Mouse (Mus musculus) liver, postnatal 0 days (tissue): ENCODE results near the gene Kbtbd6. TPM values are rescaled to one million over a fixed set of nuclear protein-coding genes. Genes with fewer than 3 reads are reported as not detected.
"Not testable (repeated sequence)": the region's sequence is repeated elsewhere in the genome, so short reads cannot be mapped to it uniquely, and the experiment has no call there.

ENCODE experiments used
- ATAC-seq: fragments of 200-750 bp; cut with Nextera tagmentation; 2 replicates; pipeline ENCODE4 v1.8.0; 2017; ENCODE audit warnings: mild to moderate bottlenecking, moderate library complexity
- DNase-seq: peaks from one replicate; pipeline ENCODE4 v3.0.0-alpha.2; 2016
- H3K27ac ChIP-seq: fragments of 300-500 bp; sonication (generic); 2 replicates; pipeline ENCODE4 v1.5.1; 2014; ENCODE audit warnings: antibody characterized with exemption, moderate library complexity, mild to moderate bottlenecking, low read depth
- H3K27me3 ChIP-seq: fragments of 300-500 bp; sonication (generic); 2 replicates; pipeline ENCODE4 v1.6.1; 2014; ENCODE audit warnings: low read length, control low read depth, mixed read lengths; ENCODE audit not compliant: insufficient read depth
- H3K36me3 ChIP-seq: fragments of 300-500 bp; sonication (generic); replicated peaks from 2 replicates; pipeline ENCODE4 v1.6.1; 2014; ENCODE audit warnings: mild to moderate bottlenecking, control low read depth, low read length, moderate library complexity, mixed read lengths; ENCODE audit not compliant: insufficient read depth
- H3K4me1 ChIP-seq: fragments of 300-500 bp; sonication (generic); 2 replicates; pipeline ENCODE4 v1.6.1; 2014; ENCODE audit warnings: antibody characterized with exemption, mild to moderate bottlenecking, control low read depth; ENCODE audit not compliant: insufficient read depth
- H3K4me2 ChIP-seq: fragments of 300-500 bp; sonication (generic); 2 replicates; pipeline ENCODE4 v1.6.1; 2014; ENCODE audit warnings: low read depth, mild to moderate bottlenecking, low read length, moderate library complexity, mixed read lengths
- H3K4me3 ChIP-seq: fragments of 300-500 bp; sonication (generic); 2 replicates; pipeline ENCODE4 v1.5.1; 2014; ENCODE audit warnings: low read depth, low read length
- H3K9ac ChIP-seq: fragments of 300-500 bp; sonication (generic); replicated peaks from 2 replicates; pipeline ENCODE4 v1.6.1; 2014; ENCODE audit warnings: mild to moderate bottlenecking, moderate library complexity
- H3K9me3 ChIP-seq: fragments of 300-500 bp; sonication (generic); 2 replicates; pipeline ENCODE4 v1.6.1; 2016; ENCODE audit warnings: mild to moderate bottlenecking, control low read depth, low read length, mixed read lengths
- CTCF ChIP-seq: sonication (generic); IDR thresholded peaks from 2 replicates; pipeline ENCODE4 v1.5.1; 2016; ENCODE audit warnings: antibody characterized with exemption, low read depth
- EP300 ChIP-seq: IDR thresholded peaks from 2 replicates; pipeline ENCODE4 v1.6.1; 2016; ENCODE audit warnings: antibody characterized with exemption, low read depth, mild to moderate bottlenecking
- WGBS: fragments of 180-500 bp; shearing (Covaris S2); extraction: QIAGEN DNeasy Blood & Tissue Kit; methylation state at CpG from one replicate; pipeline ENCODE4 v1.1.7; 2014; ENCODE audit not compliant: insufficient replicate concordance; 5-methylcytosine and 5-hydroxymethylcytosine counted together
- polyA plus RNA-seq: library from polyadenylated mRNA; unstranded; fragments of >200 nt; fragmentation: Nextera tagmentation; extraction: Ambion mirVana; gene quantifications from 2 replicates; pipeline ENCODE4 v1.2.1, GENCODE M21; 2015

Gene Kbtbd6
- 1.8 and 2.4 TPM in 2 replicates for polyA plus RNA-seq

DNA sequence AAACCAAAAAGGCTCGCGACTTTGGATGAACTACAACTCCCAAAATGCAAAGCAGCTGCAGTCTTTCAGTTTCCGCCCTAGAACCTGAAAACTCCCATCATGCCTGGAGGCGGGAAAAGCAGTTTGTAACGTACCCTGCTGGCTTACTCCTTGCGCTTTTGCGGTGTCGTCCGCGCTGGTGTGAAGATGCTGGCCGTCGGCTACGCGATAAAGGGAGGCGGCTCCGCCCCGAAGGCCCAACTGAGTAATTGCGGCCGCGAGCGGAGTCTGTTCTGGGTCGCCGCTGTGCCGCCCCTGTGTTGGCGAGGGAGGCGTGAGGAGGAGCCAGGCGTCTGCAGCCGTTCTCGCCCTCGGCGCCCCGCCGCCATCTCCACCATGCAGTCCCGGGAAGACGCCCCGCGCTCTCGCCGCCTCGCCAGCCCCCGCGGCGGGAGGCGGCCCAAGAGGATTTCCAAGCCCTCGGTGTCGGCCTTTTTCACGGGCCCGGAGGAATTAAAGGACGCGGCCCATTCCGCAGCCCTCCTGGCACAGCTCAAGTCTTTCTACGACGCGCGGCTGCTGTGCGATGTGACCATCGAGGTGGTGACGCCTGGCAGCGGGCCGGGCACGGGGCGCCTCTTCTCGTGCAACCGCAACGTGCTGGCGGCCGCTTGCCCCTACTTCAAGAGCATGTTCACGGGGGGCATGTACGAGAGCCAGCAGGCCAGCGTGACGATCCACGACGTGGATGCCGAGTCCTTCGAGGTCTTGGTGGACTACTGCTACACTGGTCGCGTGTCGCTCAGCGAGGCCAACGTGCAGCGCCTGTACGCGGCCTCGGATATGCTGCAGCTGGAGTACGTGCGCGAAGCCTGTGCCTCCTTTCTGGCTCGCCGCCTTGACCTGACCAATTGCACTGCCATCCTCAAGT is at the start of gene Kbtbd6:
TSS of gene Kbtbd6 (plus strand) at position 155 of the 910 bp plus-strand sequence.
- Histone ChIP-seq H3K27ac (peak within 1 kb of the TSS; percentile 81), H3K4me2 (peak within 1 kb of the TSS; percentile 84), H3K9ac (peak within 1 kb of the TSS; percentile 65), H3K4me3 (peak within 1 kb of the TSS; percentile 65)
- H3K4me1 ChIP-seq, H3K9me3 ChIP-seq, H3K36me3 ChIP-seq, H3K27me3 ChIP-seq: not testable (repeated sequence)
- TF ChIP-seq EP300: peak; percentile 57
- TF ChIP-seq CTCF: peak; percentile 22; the same call in 1 of the 2 replicates
- 8% methylated on average over 27 of the region's 89 CpGs for WGBS
- peak; percentile 97 for ATAC-seq
- DNase-seq: peak; percentile 89

DNA sequence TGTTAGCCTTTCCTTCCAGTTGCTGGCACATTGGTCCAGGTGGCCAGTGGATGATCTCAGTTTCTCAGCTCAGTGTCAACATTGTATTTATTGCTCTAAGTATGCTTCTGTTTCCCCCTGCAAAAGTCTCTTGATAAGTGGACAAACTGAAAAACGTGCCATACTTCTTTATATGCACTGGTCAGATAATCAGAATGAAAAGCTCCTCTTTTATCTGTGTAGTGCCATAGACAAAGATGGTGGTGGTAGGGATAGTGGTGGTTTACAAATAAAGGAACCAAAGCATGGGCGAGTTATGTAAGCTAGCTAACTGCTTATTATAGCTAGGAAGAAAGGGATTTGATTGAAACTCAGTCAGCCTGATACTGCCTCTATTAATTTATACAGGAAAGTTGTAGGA is 44.0 kb upstream of the Kbtbd6 start:
- 0 out of 2 replicates have a peak, but pooled peaks cover 2% of the 10 kb centered on the region for H3K36me3 ChIP-seq
- DNase-seq (no peak), ATAC-seq (no peak)
- no peaks in the 10 kb centered on the region for H3K9me3 ChIP-seq
- H3K9ac ChIP-seq: no peak overlapping the region
- 62% methylated on average over 2 of the region's 2 CpGs for WGBS
- no peak overlapping the region for H3K27ac ChIP-seq
- no peaks in the 10 kb centered on the region for H3K27me3 ChIP-seq
- no peak overlapping the region for H3K4me2 ChIP-seq
- no peak overlapping the region for H3K4me3 ChIP-seq
- no peak for TF ChIP-seq EP300
- no peaks in the 10 kb centered on the region for H3K4me1 ChIP-seq

DNA sequence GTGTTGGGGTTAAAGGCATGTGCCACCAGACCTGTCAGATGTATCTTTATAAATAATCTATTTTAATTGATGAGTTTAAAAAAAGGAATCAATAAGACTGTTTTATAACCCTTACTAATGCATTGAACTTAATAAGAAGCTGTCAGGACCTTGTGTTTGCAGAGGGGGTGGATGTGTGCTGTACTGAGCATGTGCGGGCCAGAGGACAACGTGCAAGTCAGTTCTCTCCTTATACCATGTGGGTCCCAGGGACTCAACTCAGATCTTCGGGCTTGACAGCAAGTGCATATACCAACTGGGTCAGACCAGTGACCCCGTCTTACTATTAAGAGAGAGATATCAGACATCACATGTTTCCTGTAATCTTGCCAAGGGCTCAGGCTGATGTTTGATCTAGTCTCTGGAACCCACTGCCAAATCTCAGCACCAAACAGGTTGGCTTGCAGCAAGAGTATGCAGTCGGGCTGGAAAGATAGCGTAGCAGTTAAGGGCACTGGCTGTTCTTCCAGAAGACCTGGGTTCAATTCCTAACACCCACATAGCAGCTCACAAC is 42.3 kb upstream of the Kbtbd6 start:
- no peak overlapping the region for H3K4me2 ChIP-seq
- H3K27me3 ChIP-seq: no peaks in the 10 kb centered on the region
- H3K9me3 ChIP-seq: no peaks in the 10 kb centered on the region
- no peak overlapping the region for H3K9ac ChIP-seq
- ATAC-seq (no peak), DNase-seq (no peak)
- H3K27ac ChIP-seq: no peak overlapping the region
- 77% methylated on average over 6 of the region's 6 CpGs for WGBS
- H3K36me3 ChIP-seq: 0 out of 2 replicates have a peak, but pooled peaks cover 4% of the 10 kb centered on the region
- H3K4me1 ChIP-seq: no peaks in the 10 kb centered on the region
- no peak for TF ChIP-seq CTCF
- TF ChIP-seq EP300: no peak
- H3K4me3 ChIP-seq: no peak overlapping the region

DNA sequence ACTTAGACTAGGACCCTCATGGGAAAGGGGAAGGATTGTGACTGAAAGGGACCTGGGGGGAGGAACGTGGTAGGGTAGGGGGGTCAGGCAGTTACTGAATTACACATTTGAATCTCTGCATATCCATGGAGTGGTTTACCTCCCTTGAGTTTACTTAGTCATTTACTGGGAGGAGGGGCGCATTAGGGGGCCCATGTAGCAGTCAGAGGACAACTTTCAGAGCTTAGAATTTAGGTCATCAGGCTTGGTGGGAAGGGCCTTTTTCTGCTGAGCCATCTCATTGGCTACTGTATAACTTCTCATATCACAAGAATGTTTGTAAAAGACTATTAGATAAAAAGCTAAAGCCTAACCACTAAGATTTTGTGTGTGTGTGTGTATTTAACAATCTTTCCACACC is 41.0 kb upstream of the Kbtbd6 start:
- Histone ChIP-seq H3K4me3 (no peak overlapping the region), H3K4me2 (no peak overlapping the region), H3K4me1 (no peaks in the 10 kb centered on the region), H3K27ac (no peak overlapping the region), H3K9ac (no peak overlapping the region), H3K27me3 (no peaks in the 10 kb centered on the region), H3K9me3 (no peaks in the 10 kb centered on the region), H3K36me3 (0 out of 2 replicates have a peak, but pooled peaks cover 4% of the 10 kb centered on the region)
- WGBS: 64% methylated on average over 2 of the region's 2 CpGs
- no peak for DNase-seq
- no peak for TF ChIP-seq EP300
- TF ChIP-seq CTCF: no peak
- no peak for ATAC-seq

DNA sequence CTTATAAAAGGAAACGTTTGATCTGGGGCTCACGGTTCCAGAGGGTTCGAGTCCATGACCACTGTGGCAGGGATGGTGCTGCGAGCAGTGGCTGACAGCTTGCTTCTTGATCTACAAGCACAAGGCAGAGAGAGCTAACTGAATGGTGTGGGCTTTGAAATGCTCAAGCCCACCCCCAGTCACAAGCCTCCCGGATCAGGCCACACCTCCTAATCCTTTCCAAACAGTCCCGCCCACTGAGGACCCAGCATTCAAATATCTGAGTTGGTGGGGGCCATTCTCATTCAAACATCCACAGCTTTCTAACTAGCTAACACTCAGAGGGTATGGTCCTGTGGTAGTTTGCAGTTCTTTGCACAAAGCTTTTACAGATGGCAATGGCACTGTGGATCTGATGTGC is 38.5 kb upstream of the Kbtbd6 start:
- Histone ChIP-seq H3K4me1 (no peaks in the 10 kb centered on the region), H3K36me3 (peaks cover 8% of the 10 kb centered on the region; the same call in 1 of the 2 replicates), H3K4me3 (no peak overlapping the region), H3K27me3 (no peaks in the 10 kb centered on the region), H3K9me3 (no peaks in the 10 kb centered on the region), H3K9ac (no peak overlapping the region), H3K27ac (no peak overlapping the region), H3K4me2 (no peak overlapping the region)
- TF ChIP-seq EP300 (no peak), CTCF (no peak)
- ATAC-seq: no peak
- no peak for DNase-seq
- WGBS: 85% methylated on average over 6 of the region's 6 CpGs

DNA sequence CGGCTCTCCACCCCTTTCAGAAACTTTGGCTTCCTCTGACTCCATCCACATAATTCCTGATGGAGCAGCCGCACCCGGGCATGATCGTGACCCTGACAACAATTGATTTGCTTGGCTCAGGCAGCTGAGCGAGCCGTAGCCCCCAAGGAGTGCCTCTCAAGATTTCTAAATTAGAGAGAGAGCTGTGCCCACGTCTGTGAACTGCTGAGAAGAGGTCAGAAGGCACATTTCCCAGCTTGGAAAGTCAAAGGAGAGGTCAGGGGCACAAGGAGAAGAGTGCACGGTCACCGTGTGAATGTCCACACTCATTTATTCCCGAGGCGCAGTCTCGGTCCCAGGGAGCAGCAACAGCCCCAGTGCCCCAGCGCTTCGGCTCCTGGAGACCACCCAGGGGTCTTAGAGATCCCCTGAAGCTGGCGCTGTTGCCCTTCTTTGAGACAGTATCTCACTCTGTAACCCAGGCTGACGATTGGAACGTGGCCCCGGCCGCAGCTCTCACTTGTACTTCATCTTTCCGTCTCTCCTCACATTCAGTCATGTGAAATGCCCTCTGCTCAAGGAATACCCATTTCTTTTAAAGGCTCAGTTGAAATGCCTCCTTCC is 31.5 kb upstream of the Kbtbd6 start:
- H3K4me3 ChIP-seq: no peak overlapping the region
- H3K9me3 ChIP-seq: no peaks in the 10 kb centered on the region
- no peaks in the 10 kb centered on the region for H3K4me1 ChIP-seq
- H3K27ac ChIP-seq: no peak overlapping the region
- ATAC-seq (no peak), DNase-seq (no peak)
- peaks cover 14% of the 10 kb centered on the region for H3K36me3 ChIP-seq
- TF ChIP-seq CTCF (no peak), EP300 (no peak)
- H3K9ac ChIP-seq: no peak overlapping the region
- no peaks in the 10 kb centered on the region for H3K27me3 ChIP-seq
- no peak overlapping the region for H3K4me2 ChIP-seq
- whole genome bisulfite sequencing: 83% methylated on average over 20 of the region's 20 CpGs
